Mouse (Mus musculus) ovary, postnatal 14 days (tissue): ENCODE data around the gene Hbb-bh1.
"Not testable (repeated sequence)": the region's sequence is repeated elsewhere in the genome, so short reads cannot be mapped to it uniquely, and the experiment has no call there.

Experiments
- DNase-seq: peaks from one replicate; pipeline ENCODE4 v3.0.0; 2022; ENCODE audit warnings: low spot score

Hbb-bh1 gene

GRCm38 (mm10) chr7:103812174-103812573, 30.8 kb downstream of the Hbb-bh1 start:
- no peak for DNase-seq

DNA sequence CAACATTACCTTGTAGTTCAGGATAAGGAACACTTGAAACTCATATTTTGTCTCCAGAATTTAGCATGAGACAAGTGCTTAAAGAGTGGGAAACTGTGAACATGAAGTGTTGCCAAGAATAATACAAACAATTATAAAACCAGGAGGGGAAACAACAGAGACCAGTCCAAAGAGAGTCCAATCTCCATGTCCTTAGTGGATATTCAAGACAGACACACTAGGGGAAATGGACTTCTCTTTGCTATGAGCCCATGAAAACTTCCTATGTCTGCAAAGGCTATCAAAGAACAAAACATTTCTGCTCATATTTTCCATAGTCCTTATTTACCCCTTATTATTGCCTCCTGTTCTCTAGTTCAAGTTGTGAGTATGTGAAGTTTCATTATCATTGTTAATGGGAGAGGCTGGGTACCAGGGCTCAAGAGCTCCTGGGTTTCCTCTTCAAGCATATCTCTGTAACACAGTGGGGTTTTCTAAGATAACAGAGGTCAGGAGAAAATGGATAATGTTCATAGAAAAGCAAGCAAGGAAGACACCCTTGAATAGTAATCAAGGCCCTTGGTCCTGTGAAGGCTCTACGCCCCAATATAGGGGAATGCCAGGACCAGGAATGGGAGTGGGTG, 31.6 kb downstream of the Hbb-bh1 start:
- DNase-seq, result no peak

DNA sequence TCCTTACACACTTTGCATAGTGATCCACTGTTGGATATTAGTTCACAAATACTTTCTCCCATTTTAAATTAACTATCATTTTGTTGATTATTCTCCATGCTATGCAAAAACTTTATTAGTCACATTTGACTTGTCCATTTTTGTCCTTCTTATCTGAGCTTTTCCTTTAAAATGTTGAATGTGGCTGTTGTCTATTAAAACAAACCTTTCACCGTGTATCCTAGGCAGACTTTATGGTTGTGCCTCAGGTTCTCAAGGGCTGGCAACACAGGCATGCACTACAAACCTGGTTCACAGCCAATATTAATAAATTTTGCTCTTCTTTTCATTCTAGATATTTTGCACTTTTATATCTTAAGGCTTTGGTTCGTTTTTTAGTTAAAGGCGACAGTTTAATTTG, 32.2 kb downstream of the Hbb-bh1 start:
- no peak for DNase-seq

DNA sequence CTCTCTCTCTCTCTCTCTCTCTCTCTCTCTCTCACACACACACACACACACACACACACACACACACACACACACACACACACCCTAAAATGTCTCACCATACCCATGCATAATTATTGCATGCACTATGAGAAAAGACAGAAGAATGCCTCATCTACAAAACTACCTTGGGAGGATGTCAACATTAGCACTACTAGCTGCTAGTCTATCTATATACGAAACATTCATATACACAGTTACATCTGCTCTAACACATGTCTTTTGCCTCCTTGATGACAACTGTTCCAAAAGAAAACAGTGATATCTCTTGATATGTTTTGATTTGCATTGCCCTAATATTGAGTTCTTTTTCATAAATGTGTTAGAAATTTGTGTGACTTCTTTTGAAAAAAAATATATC, 32.7 kb downstream of the Hbb-bh1 start:
- DNase-seq, result no peak

DNA sequence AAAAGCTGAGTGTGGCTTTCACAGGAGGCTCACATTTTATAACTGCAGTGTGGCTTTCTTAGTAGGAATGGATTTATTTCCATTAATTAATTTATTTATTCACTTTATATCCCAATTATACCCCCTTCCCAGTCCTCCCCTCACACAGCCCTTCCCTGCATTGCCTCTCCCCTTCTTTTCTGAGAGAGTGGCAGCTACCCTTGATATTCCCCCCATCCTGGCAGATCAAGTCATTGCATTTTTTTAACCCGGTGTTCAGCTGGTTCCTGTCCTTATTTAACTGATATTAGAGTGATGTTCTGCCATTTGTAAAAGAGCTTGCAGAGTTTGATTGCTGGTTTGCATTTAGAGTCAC, 33.2 kb downstream of the Hbb-bh1 start:
- DNase-seq, result no peak

DNA sequence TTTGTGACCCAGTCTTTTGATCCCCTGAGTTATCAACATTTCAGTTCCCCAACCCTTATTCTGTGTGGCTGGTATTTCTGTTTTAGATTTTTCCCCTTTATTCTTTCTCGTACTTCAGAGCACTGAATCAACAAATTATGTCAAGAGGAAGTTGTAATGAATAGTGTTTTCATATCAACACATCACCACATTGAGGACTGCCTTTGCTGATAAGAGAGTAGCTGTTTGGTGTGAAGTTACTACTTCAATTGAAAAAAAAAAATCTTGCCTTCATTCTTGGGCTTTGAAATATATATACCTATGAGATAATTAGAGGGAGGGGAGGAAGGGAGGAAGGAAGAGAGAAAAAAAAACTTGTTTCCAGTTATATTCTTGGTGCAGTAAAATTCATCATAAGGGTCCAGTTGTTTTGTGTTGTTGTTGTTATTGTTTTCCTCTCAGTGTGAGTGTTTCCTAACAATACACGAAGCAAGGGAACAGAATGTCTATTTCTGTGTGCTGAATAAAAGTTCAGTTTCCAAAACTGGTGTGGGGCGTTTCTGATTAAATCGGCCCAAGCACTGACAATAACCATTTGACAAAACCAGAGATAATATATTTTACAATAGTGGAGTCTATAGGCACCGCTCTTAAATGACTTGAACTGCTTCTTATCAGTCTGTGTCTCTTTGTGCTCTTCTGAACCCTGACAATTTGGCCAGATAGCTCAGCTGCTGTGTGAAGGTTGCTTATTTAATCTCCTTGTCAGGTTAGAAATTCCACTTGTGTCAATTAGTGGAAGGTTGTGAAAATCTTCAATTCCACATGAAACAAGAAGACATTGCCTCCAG, 33.8 kb downstream of the Hbb-bh1 start:
- DNase-seq, result no peak

DNA sequence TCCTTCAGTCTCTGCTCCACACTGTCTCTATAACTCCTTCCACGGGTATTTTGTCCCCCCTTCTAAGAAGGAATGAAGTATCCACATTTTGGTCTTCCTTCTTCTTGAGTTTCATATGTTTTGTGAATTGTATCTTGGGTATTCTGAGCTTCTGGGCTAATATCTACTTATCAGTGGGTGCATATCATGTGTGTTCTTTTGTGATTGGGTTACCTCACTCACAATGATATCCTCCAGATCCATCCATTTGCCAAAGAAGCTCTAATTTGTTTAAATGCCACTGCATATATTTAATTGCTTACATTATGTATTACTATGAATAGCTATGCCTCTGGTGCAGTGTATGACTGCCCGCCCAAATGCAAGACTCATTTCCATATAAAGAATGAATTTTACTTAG, 34.8 kb downstream of the Hbb-bh1 start:
- DNase-seq, result not testable (repeated sequence)

- peak; percentile 1 for DNase-seq
Observed at GRCm38 (mm10) chr7:103806856-103807255, 36.1 kb downstream of the Hbb-bh1 start.

DNA sequence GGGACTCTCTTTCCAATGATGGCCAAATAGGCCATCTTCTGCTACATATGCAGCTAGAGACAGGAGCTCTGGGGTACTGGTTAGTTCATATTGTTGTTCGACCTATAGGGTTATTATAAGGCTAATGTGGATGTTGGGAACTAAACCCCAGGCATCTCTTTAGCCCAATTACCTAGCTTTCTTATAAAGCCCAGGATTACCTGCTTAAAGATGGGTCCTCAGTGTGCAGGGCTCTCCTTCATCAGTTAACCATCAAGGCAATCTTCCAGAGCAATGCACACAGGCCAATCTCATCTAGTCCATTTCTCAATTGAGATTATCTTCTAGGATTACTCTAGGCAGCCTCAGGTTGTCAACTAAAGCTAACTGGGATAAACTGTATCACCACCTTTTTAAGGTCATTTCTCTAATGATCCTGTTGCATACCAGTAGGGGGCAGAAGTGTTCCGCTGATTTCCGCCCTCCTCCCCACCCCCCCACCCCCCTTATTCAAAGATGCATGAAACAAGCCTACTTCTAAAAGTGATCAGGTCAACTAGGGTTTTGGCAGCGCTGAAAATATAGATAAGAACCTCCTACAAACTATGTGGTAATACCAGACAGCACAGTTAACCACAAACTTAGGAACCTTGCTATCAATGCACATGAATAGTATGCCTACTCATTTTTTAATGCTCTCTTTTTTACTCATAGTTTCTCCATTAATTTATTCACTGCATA, 50.1 kb downstream of the Hbb-bh1 start:
- no peak for DNase-seq

- no peak for DNase-seq
Observed at GRCm38 (mm10) chr7:103791721-103792120, 51.2 kb downstream of the Hbb-bh1 start, which contains the start of gene Olfr67. Gene Olfr67 (minus strand): TSS chr7:103791821.
